Mouse (Mus musculus) layer of hippocampus, adult 2 months (tissue): Measurements from ENCODE around the gene Hist1h3e. TPM values are rescaled to one million over a fixed set of nuclear protein-coding genes. Genes with fewer than 3 reads are reported as not detected.
"Not testable (repeated sequence)": the region's sequence is repeated elsewhere in the genome, so short reads cannot be mapped to it uniquely, and the experiment has no call there.

ENCODE experiments used
- DNase-seq, 2 experiments: peaks; one replicate each; pipeline ENCODE4 v3.0.0; 2022; ENCODE audit warnings: low spot score in 2 of 2
- H3K27ac ChIP-seq: fragments of 200-600 bp; 2 replicates; pipeline ENCODE4 v1.8.1; 2022
- H3K4me3 ChIP-seq: fragments of 200-600 bp; 2 replicates; pipeline ENCODE4 v1.8.1; 2022; ENCODE audit warnings: mild to moderate bottlenecking
- CTCF ChIP-seq: fragments of 200-600 bp; conservative IDR thresholded peaks from 2 replicates; pipeline ENCODE4 v1.8.1; 2022; ENCODE audit warnings: antibody characterized with exemption, mild to moderate bottlenecking, moderate library complexity
- total RNA-seq, 2 experiments: library from RNA; stranded (reverse); gene quantifications; 2 replicates each; pipeline ENCODE4 v1.2.3; 2021

Hist1h3e gene
- total RNA-seq, 2 experiments from 2014 or later = 45.3 to 54.6 TPM

GRCm38 (mm10) chr13:23576351-23576881 lies 14.2 kb upstream of the Hist1h3e start:
- H3K27ac ChIP-seq = peak overlapping the region; percentile 84
- no peak for DNase-seq
- no peak for TF ChIP-seq CTCF
- peak overlapping the region; percentile 61 for H3K4me3 ChIP-seq

GRCm38 (mm10) chr13:23575864-23576313 lies 13.7 kb upstream of the Hist1h3e start:
- not testable (repeated sequence) for DNase-seq
- Histone ChIP-seq H3K27ac (peak overlapping the region; percentile 84), H3K4me3 (peak overlapping the region; percentile 61)

GRCm38 (mm10) chr13:23575271-23575851 lies 13.2 kb upstream of the Hist1h3e start, which contains the start of gene Hist1h3d:
Gene Hist1h3d (plus strand): TSS chr13:23575763.
- Histone ChIP-seq H3K27ac (peak within 1 kb of the TSS; percentile 84), H3K4me3 (peak within 1 kb of the TSS; percentile 61)

GRCm38 (mm10) chr13:23574546-23575170 lies 12.5 kb upstream of the Hist1h3e start:
- Histone ChIP-seq H3K27ac (peak overlapping the region; percentile 64), H3K4me3 (peak overlapping the region; percentile 73)
- not testable (repeated sequence) for DNase-seq

More at GRCm38 (mm10) chr13:23575271-23575851, 13.2 kb upstream of the Hist1h3e start, which contains the start of gene Hist1h3d:
- no peak for TF ChIP-seq CTCF
- peak; percentile 65 to 85 for DNase-seq

GRCm38 (mm10) chr13:23573898-23574524 lies 11.8 kb upstream of the Hist1h3e start, which contains the start of the genes Hist1h2bf and Hist1h2ad:
Gene Hist1h2bf (minus strand): TSS chr13:23574196.
Gene Hist1h2ad (plus strand): TSS chr13:23574381.
- DNase-seq = peak; percentile 89 to 97
- peak within 1 kb of the TSS; percentile 73 for H3K4me3 ChIP-seq
- TF ChIP-seq CTCF = 0 out of 2 replicates have a peak, but pooled peaks have one; percentile 6
- peak within 1 kb of the TSS; percentile 76 for H3K27ac ChIP-seq

- not testable (repeated sequence) for DNase-seq
- peak overlapping the region; percentile 73 for H3K4me3 ChIP-seq
- peak overlapping the region; percentile 95 for H3K27ac ChIP-seq
Measured at GRCm38 (mm10) chr13:23573034-23573897, 11.1 kb upstream of the Hist1h3e start.

- Histone ChIP-seq H3K4me3 (peak overlapping the region; percentile 73), H3K27ac (peak overlapping the region; percentile 95)
- TF ChIP-seq CTCF = no peak
- no peak for DNase-seq
Measured at GRCm38 (mm10) chr13:23572218-23573033, 10.3 kb upstream of the Hist1h3e start.

GRCm38 (mm10) chr13:23571504-23572217 lies 9.5 kb upstream of the Hist1h3e start:
- H3K4me3 ChIP-seq = peak overlapping the region; percentile 73
- H3K27ac ChIP-seq = peak overlapping the region; percentile 95
- not testable (repeated sequence) for DNase-seq

- Histone ChIP-seq H3K27ac (peak within 1 kb of the TSS; percentile 95), H3K4me3 (peak within 1 kb of the TSS; percentile 73)
- TF ChIP-seq CTCF = no peak
- DNase-seq = peak; percentile 72 to 92
Measured at GRCm38 (mm10) chr13:23571022-23571503, 8.9 kb upstream of the Hist1h3e start, which contains the start of the genes Hist1h2ae and Hist1h2bg. Gene Hist1h2ae (minus strand): TSS chr13:23571220. Gene Hist1h2bg (plus strand): TSS chr13:23571396.

GRCm38 (mm10) chr13:23570261-23571021 lies 8.3 kb upstream of the Hist1h3e start:
- not testable (repeated sequence) for DNase-seq
- peak overlapping the region; percentile 73 for H3K4me3 ChIP-seq
- H3K27ac ChIP-seq = peak overlapping the region; percentile 95
